Mouse (Mus musculus) hindlimb bud, embryonic 11.5 days (tissue): ENCODE measurements around the gene Sele.
"Not testable (repeated sequence)": the region's sequence is repeated elsewhere in the genome, so short reads cannot be mapped to it uniquely, and the experiment has no call there.

Source experiments
- DNase-seq: peaks from one replicate; pipeline ENCODE4 v3.0.0-alpha.2; 2012; ENCODE audit warnings: low read depth, low spot score; ENCODE audit errors: extremely low spot score

The Sele gene

GRCm38 (mm10) chr1:164047934-164048333 is at the start of gene Sele:
Gene Sele, plus strand, starts transcription at chr1:164048234.
- DNase-seq: no peak

GRCm38 (mm10) chr1:164001831-164002452 is 46.1 kb upstream of the Sele start:
- no peak for DNase-seq

DNA sequence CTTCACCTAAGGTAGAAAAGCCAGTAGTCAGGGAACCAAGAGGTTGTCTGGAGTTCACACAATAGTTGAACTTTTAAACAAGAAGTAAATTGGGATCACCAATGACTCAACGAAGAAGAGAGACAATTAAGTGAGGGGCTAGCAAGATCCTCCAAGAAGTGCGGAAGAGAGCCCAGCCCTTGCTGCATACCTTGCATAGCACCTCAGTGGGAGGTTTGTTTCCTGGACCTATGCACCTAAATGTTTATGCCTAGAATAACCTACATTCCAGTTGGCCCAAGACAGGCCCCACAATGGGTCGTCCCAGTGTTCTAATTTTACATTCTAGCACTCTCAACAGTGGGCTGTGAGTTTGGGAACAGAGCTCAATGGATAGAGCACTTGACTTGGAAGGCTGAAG is 43.7 kb upstream of the Sele start:
- no peak for DNase-seq

- no peak for DNase-seq
Observed at GRCm38 (mm10) chr1:164009235-164009634, 38.8 kb upstream of the Sele start.

GRCm38 (mm10) chr1:164014616-164015015 is 33.4 kb upstream of the Sele start:
- no peak for DNase-seq

GRCm38 (mm10) chr1:164018221-164018896 is 29.7 kb upstream of the Sele start:
- no peak for DNase-seq

DNA sequence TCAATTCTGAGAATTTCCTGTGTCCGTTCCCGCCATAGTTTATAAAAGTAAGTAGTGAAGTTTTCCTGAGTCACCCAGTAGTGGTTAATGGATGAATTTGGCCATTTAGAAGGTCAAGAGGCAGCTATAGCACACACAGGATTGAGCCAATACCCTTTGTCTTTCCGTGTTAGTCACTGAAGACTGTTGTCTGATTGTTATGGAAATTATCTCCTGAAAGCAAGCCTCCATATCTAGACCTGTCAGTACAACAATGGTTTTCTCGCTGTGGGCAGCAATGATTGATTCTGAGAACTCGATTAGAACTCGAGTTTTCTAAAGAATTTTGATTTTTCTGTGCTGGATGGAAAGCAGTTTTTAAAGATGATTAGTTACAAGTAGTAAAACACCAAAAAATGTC is 28.2 kb upstream of the Sele start:
- no peak for DNase-seq

- DNase-seq: not testable (repeated sequence)
Observed at GRCm38 (mm10) chr1:164020746-164021145, 27.3 kb upstream of the Sele start.

GRCm38 (mm10) chr1:164022106-164022505 is 25.9 kb upstream of the Sele start:
- DNase-seq: not testable (repeated sequence)

GRCm38 (mm10) chr1:164025685-164026084 is 22.3 kb upstream of the Sele start:
- no peak for DNase-seq

DNA sequence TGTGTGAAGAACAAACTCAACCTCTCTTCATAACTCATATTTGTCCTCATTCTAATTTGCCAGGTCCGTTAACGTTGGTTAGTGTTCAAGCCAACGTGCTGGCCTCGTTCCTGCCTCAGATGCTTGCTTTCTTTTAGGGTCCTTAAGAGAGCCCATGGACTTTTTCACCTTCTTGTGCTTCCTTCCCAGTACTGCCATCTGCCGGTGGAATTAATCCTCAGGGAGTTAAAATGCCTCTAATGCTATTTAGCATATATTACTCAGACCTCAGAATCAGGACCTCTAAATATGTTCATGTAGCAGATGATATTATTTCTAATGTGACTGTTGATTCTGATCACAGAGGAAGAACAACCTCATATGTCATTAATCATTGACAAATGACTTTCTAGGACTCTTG is 20.6 kb upstream of the Sele start:
- DNase-seq: no peak

- no peak for DNase-seq
Observed at GRCm38 (mm10) chr1:164040385-164041135, 7.5 kb upstream of the Sele start.

DNA sequence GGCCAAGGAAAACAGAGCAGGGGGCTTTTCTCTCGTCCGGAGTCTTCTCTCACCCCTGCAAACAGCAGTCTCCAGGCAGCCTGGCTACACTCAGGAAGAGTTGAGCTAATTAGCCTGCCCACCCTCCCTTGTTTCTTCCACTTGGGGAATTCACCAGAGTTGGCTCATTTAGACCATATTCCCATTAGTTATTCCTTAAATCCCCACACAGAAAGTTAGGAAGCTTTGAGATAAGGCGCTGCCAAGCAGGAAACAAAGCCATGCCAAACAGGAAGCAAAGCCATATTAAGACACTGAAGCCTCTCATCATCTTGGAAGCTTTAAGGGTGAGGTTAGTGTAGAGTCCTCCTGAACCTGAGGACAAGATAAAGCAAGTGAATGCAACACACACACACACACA is 4.5 kb upstream of the Sele start:
- DNase-seq: no peak

DNA sequence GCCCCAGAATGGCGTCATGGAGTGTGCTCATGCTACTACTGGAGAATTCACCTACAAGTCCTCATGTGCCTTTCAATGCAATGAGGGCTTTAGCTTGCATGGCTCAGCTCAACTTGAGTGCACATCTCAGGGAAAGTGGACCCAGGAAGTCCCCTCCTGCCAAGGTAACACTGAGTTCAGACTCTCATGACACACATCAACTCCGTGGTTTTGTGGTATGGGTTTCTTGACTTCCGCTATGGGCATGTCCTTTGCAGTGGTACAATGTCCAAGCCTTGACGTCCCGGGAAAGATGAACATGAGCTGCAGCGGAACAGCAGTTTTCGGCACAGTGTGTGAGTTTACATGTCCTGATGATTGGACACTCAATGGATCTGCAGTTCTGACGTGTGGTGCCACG is 5.5 kb downstream of the Sele start:
- DNase-seq: no peak

DNA sequence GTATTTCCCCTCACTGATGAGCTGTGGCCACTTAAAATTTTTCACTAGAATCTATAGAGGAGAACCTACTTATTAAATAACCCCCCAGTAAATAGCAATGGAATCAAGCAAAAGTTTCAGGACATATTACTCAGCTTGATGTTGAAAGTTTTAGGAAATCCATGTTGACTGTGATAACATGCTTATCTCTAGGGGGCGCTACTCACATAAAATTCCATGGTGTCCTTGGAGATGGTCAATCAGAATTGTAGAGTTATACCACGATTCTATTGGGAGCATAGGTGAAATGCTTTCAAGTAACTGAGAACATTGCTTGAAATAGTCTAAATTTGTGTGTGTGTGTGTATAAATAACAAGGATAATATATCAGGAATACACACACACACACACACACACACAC is 6.8 kb downstream of the Sele start:
- DNase-seq: no peak

DNA sequence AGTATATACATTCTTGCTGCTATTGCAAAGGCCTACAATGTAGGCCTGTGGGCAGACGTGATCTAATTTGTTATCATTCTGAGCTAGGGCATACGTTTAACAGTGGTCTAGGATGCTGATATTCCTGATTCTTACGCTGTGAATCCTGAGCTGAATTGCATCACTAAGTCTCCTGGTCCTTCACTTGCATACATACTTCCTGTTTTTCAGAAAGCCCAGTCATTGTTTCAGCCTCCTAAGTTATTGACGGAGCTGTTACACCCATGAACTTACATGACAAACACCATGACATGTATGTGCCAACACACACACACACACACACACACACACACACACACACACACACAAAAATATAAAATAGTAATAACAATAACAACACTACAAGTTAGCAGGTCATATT is 12.0 kb downstream of the Sele start:
- no peak for DNase-seq

- no peak for DNase-seq
Observed at GRCm38 (mm10) chr1:164061278-164061677, 13.2 kb downstream of the Sele start.

- no peak for DNase-seq
Observed at GRCm38 (mm10) chr1:164061925-164062324, 13.9 kb downstream of the Sele start, which contains the start of gene Sell. Gene Sell, plus strand, starts transcription at chr1:164061982.

- DNase-seq: no peak
Observed at GRCm38 (mm10) chr1:164062856-164063255, 14.8 kb downstream of the Sele start.

DNA sequence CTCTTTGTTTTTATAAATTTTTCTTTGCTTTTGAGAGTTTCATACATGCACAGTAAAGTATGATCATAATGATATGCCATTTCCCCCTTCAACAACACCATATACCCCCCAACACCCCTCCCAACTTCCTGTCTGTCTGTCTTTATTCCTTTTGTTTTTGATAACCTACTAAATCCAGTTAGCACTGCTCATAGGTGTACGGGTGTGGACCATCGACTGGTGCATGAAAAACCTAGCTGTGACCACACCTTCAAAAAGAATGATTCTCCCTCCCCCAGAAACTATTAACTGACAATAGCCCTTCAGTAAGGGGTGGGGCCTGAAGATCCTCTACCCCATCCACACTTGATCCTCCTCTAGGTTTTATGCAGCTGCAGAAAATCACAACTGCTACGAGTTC is 15.7 kb downstream of the Sele start:
- DNase-seq: no peak

- DNase-seq: no peak
Observed at GRCm38 (mm10) chr1:164069261-164069660, 21.2 kb downstream of the Sele start.

GRCm38 (mm10) chr1:164070461-164070860 is 22.4 kb downstream of the Sele start:
- no peak for DNase-seq
